Mouse (Mus musculus): ENCODE results near the gene Nde1.
"Not testable (repeated sequence)": the region's sequence is repeated elsewhere in the genome, so short reads cannot be mapped to it uniquely, and the experiment has no call there.

Nde1 gene

DNA sequence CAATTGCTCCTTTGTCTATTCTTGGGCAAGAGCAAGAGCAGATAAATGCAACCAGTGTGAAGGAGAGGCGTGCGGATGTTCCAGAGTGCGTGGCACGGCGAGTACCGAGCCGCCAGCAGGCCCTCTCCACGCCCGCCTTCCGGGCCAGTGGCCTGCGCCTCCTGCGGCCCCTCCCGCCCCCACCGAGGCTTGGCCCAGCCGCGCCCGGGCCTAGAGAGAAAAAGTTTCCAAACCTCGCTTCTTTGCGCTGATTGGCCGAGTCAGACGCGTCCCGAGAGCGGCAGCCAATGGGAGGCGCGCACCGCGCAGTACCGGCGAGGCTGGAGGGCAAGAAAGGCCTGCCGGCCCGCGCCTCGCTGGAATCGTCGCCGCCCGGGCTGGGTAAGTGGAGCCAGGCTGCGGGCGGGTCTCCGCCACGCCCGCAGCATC is at the start of gene Nde1, which contains the start of gene Marf1:
Gene Nde1, plus strand, starts transcription at position 288 of the 429 bp plus-strand sequence.
Gene Marf1, minus strand, starts transcription at position 364 of the 429 bp plus-strand sequence.
- DNase-seq (ENCODE audit: low read depth, low spot score), result peak; percentile 46

DNA sequence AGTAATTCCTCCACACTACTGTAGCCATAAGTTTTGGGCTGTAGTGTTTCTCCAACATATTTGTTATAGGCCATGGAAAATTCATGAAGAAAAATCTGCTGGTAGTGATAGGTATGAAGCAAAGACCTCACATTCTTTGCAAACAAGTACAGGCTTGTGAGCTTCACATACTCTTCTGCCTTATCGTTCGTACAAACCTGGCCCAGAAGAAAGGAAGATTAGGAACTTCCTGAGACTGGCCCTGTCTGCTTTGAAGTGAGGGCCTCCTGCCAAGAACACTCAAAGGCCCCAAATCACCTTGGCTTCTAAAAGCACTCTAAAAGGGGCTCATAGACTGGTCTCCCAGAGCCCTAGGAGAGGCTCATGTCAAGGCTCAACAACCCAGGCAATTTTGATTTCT is 45.8 kb upstream of the Nde1 start:
- DNase-seq (ENCODE audit: low read depth, low spot score), result no peak

DNA sequence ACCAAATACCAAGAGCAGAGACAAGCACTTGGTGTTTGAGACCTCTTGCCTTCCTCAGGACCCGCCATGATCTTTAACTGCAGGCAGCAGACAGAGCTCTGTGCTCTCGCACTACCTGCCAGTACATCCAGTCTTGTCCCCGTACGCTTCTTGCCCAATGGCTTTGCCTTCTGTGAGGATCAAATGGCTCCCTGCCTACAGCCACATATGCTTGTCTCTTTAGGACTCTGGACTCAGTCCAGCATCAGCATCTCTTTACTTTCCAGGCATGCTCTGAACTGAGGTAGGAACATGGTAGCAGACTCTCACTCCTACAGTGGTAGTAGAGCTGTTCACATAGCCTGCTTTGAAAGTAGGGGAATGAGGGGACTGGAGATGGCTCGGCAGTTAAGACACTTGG is 42.1 kb upstream of the Nde1 start:
- DNase-seq (ENCODE audit: low read depth, low spot score), result no peak

DNA sequence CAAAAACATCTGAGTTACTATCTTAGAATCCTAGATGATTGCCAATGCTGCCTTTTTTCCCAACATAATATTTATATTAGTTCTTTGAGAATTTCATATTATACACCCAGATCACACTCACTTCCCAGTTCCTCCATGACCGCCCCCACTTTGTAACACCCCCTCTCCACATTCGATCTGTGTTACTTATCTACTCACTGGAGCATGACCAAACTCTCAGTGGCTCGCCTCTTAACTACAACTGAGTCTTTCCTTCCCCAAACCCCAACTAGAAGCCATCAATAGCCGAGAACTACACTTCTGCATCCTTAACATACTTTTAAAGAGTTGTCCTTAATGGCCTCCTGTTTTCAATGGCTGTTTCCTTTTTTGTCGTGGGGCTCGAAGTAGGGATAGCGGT is 41.5 kb upstream of the Nde1 start:
- no peak for DNase-seq (ENCODE audit: low read depth, low spot score)

DNA sequence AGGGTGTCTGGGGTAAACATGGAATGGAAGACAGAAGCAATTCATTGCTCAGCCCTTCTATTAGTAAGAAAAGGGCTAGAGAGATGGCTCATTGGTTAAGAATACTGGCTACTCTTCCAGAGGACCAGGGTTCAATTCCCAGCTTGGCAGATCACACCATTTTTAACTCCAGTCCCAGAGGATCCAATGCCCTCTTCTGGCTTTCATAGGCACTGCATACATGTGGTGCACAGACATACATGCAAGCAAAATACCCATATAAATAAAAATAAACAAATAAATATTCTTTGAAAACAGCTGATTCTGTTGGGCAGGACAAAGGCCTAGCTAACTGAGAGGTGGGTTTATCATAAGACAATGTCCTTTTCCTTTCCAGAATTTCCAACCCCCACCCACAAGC is 40.5 kb upstream of the Nde1 start:
- no peak for DNase-seq (ENCODE audit: low read depth, low spot score)

DNA sequence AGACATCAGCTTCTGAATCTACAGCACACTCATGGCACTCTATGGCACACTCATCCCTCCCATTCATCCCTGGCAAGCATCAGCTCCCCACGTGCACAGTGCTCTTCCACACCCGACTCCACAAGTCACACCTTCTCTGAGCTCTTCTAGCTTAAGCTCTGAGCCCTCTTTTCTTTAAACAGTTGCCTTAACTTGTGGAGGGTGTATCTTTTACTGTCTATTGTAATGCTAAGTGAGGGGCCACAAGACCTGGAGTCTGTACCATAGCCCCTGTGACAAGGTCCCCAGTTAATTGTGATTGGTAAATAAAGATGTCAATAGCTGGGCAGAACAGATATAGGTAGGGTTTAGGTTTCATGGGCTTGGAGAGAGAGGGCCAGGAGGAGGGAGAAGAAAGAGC is 39.2 kb upstream of the Nde1 start:
- DNase-seq (ENCODE audit: low read depth, low spot score), result no peak

DNA sequence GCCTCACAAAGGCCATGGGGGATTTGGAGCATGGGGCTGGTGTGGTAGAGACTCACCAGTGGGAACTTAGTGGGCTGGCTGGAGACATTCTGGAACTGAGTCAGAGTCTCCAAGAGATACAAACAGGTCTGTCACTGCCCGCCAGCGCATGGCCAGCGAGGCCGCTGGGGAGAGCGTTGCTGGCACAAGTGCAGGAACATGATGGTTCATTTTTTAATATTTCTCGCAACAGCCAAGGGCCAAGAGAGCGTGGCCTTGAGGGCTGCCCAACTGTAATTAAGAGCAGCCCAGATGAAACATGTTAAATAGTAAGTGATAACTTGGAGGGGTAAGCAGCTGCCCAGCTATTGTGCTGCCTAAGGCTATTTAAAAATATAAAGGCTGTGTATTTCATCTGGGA is 38.4 kb upstream of the Nde1 start:
- no peak for DNase-seq (ENCODE audit: low read depth, low spot score)

DNA sequence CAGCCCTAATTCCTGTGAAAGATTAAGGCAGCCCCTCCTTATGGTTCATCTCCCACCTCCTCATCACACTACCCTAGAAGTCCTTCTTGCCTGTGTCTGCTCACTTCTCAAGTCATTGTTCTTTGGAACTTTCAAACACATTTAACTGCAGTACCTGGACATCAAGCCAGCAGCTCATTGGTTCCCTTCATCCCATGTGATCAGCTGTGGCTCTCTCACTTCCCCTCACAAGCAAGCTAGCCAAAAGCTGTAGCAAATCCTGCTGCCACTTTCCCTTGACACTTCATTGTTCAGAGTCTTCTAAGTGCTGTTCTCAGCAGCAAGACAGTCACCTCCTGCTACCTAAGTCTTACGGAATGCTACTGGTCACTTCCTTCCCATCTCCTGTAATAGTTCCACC is 37.8 kb upstream of the Nde1 start:
- DNase-seq (ENCODE audit: low read depth, low spot score), result no peak

DNA sequence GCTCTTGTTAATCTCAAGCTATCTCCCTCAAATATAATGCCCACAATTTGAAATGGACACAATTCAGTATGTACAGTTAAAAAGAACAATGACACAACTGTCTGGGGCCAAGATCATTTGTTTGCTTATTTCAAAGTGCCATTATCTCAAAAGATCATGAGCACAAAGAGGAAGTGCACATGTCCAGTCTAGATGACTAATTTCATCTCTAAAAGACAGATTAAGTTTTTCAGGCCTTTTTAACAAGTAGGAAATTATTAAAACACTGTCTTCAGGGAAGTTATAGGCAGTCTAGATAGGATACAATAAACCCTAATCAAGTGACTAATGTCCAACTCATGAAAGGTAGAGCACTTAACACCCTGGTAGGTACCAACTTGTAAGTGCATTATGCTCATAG is 34.1 kb upstream of the Nde1 start:
- no peak for DNase-seq (ENCODE audit: low read depth, low spot score)

DNA sequence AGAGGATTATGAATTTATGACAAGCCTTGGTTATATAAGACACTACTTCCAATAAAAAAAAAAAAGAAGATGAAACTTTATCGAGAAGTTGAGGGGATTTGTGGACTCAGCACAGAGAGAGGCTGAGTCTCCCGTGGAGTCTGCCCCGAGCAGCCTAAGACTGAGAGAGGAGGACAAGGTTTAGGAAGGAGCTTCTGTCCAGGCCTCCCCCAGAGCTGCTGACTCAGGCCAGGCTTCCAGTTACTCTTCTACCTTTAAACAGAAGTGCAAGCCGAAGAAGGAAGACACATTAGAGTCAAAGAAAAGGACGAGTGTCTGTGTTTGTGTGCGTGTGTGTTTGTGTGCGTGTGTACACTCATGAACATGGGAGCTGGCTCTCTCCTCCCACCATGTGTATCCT is 32.3 kb upstream of the Nde1 start:
- no peak for DNase-seq (ENCODE audit: low read depth, low spot score)

DNA sequence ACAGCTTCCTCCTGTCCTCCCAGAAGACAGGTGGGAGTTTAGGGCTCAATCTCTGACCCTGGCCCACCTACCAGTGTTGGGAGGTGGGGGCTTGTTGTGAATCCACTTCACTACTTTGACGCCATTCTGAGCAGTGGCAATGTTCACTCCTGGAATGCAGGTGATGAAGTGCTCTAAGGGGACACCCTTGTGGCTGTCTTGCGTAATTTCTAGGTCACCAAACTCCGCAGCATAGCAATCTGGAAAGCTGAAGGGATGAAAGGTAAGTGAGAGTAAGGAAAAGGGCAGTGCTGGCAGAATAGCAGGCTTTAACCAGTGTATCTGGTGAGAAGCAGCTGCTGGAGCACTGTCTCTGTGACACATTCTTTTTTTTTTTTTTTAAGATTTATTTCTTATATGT is 31.7 kb upstream of the Nde1 start:
- no peak for DNase-seq (ENCODE audit: low read depth, low spot score)

DNA sequence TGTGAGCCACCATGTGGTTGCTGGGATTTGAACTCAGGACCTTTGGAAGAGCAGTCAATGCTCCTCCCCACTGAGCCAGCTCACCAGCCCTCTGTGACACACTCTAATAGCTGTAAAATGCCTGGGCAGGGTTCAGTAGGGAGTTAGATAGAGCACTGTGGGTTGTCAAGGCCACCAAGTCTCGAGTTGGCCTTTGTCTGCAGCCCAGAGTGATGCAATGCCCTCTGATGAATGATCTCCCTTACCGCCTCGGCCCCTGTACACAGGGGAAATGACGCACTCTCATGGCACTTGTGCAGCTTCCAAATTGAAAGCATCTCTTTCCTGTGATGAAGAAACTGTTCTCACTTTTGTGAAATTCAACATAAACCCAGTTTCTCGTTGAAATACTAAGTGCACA is 31.2 kb upstream of the Nde1 start:
- no peak for DNase-seq (ENCODE audit: low read depth, low spot score)

DNA sequence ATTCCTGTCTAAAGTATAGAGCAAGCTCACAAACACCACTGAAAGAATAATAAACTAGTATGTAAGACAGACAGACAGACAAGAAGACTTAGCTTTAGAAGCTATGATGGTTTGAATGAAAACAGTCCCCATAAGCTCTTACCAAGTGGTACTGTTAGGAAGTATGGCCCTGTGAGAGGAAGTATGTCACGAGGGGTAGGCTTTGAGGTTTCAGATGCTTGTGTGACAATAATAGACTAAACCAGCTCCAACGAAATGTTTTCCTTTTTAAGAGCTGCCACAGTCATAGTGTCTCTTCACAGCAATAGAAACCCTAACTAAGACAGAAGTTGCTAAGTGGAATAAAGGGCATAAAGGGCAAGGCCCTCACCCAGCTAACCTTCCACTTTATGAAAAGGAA is 28.1 kb upstream of the Nde1 start:
- DNase-seq (ENCODE audit: low read depth, low spot score), result no peak

DNA sequence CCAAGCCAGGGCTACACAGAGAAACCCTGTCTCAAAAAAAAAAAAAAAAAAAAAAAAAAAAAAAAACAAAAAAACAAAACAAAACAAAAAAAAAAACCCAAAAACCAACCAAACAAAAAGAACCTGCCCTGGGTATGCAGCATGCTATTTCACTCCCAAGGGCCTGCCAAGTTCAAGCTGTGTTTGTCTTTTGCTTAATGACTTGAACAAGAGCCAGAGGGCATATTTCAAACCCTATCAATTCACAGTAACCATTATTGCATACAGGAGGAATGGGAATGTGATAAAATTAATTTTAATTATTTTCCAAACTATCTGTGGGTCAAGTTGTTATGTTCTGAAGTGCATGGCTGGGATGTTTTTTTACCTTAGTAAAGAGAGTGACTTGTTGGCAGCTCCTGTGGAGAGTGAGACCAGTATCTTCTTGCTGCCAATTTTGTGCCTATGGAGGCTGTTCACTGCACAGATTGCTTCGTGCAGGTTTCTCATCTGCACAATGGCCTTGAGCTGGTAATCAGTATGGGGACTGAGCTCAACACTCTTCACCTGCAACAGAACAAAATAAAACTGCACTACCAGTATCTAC is 25.0 kb upstream of the Nde1 start:
- DNase-seq (ENCODE audit: low read depth, low spot score), result no peak

DNA sequence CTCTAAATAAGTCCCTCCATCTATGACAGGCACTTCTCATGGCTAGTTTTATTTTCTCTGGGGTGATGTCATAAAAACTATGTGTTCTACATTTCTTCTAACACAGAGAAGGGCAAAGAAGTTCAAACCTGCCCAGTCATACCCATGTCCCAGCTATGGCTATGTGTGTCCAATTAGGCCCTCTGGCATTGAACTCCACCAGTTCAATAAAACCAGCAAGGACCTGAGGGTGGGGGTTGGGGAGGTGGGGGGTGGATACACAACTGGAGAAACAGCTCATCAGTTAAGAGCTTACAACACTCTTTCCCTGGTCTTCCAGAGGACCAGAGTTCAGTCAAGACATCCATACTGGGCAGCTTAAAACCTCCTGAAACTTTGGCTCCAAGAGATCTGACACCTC is 24.0 kb upstream of the Nde1 start:
- no peak for DNase-seq (ENCODE audit: low read depth, low spot score)

DNA sequence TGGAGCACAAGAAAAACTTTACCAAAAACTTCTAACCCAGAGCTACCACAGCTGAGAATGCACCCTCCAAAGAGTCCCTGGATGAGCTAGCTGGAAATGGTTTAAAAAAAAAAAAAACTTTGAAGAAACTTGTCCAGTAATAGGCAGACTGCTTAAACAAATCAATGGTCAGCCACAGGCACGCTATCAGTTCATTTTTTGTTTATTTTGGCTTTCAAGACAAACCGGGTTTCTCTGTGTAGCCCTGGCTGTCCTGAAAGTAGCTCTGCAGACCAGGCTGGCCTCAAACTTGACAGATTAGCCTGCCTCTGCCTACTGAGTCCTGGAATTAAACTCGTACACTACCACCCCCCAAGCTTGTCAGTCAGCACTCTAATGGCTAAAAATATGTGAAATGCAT is 19.8 kb upstream of the Nde1 start:
- DNase-seq (ENCODE audit: low read depth, low spot score), result no peak

DNA sequence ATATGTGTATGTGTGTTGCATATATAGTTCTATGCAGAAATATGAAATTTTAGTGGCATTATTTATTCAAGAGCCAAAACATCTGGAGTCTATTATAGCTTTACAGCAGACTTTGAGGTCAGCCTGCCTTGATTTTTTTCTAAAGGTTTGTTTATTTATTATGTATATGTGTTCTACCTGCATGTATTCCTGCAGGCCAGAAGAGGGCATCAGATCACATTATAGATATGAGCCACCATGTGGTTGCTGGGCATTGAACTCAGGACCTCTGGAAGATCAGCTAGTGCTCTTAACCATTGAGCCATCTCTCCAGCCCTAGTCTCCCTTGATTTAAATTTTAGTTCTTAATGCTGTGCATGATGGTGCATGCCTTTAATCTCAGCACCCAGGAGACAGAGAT is 15.4 kb upstream of the Nde1 start:
- DNase-seq (ENCODE audit: low read depth, low spot score), result no peak

DNA sequence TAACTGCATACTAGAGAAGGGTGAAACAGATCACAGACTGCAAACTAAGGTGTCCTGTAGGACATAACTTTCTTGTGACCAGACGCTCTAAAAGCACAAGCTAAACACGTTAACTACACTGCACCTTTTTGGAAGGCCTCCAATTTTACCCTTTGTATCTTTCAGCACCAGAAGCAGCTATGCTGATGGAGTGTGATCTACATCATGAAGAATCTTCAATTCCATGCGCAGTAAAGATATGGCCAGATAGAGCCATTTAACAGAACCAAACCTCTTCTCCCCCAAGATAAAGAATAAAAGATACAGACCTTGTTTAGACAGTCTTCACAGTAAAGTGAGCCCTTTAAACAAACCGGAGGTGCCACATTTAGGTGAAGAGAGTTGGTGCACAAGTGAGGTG is 11.4 kb upstream of the Nde1 start:
- no peak for DNase-seq (ENCODE audit: low read depth, low spot score)

DNA sequence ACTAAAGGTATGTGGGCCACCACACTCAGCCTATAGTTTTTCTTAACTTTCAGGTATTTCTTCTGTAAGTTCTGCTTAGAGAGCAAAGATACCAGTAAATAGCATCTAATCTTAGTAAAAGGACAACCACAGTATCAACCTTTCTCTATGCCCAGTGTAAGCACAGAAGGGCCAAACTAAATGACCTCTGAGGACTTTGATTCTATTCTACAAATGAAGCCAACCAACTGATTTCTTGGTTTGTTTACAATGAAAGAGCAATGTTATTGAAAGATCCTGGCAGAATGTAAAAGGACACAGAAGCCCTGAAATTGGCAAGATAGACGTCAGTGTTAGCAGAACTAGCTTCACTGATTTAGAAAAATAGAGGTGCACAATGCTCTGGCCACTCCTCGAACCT is 7.4 kb upstream of the Nde1 start:
- not testable (repeated sequence) for DNase-seq (ENCODE audit: low read depth, low spot score)

DNA sequence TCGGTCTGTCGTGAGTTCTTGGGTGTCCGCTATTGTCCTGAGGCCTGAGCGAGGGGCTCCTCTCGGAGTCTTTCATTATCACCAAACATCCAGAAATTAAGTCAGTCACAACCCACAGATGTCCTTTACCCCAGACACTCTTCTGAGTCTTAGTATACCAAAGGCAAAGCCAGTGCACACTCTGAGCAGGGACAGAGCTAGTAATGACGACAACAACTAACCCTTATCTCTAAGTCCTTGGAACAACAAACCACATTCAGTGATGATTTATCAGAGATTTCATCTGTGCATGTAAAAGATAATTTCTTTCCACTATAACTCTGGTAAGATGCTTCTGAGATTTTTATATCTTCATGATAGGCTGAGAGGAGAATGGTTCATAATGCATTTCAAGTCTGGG is 6.8 kb upstream of the Nde1 start:
- DNase-seq (ENCODE audit: low read depth, low spot score), result no peak

DNA sequence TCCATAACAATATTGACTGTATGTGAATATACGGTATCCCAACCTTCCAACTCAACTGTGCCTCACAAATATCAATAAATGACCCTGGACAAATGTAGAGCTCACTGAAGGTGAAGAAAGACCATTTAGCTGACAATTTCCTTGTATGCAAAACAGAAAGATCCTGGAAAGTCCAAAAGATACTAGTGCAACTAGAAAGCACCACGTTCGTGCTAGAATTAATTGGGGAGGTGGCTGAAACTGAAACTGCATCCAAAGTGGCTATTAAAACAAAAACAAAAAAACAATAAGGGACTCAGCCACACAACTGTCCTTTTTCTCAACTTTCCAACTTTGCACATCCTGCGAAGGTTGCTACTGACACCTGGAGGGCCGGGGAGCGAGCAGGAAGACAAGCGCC is 4.5 kb upstream of the Nde1 start:
- DNase-seq (ENCODE audit: low read depth, low spot score), result no peak

DNA sequence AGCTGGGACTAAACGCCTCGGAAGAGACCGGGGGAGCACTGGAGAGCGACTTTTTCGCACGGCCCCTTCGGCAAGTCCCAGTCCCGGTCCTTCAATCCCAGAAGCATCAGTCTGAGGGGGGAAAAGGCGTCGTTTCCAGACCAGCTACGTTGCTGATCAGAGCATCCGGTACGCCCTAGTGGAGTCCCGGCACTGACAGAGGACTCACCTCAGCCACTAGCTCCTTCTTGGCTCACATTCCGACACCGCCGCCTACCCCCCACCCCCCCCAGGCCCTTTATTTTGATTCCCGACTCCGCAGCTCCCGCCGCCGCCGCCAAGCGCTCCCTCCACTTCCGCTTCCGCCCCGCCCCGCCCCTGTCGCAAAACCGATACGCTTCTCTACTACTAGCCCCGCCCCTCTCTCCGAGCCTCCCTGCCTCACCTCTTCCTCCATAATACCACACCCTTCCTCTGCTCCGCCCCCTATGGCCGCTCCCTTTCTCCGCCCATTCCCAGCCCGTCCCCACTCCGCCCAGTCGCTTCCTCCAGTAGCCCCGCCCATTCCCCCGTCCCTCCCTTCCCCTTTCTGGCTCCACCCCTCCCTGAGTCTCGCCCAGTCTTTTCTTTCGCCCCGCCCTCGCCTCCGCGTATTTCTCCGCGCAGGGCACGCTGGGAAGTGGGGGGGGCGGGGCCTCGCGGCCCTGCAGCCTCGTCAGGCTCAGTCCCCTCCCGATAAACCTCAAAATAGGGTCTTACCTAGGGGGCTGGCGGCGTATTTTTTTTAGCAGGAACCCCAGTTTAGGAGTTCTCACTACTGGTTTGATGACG is 3.9 kb upstream of the Nde1 start:
- DNase-seq (ENCODE audit: low read depth, low spot score), result peak; percentile 99

DNA sequence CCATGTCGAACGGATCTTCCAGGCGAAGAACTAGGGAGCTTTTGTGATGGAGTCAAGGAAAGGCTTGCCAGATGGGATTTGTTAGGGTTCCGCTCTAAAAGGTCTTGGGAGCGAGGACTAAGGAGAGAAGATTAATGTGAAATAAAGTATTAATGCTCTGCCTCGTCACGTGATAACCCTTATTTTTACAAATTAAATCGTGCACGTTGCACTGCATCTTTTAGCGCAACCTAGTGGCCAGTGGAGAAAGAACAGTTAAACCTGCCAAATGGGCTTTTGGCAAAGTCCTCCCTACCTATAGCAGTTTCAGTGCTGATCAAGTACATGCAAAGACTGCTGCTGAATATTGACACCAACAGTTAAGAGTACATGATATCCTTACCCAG is 3.3 kb upstream of the Nde1 start:
- DNase-seq (ENCODE audit: low read depth, low spot score), result peak; percentile 81

DNA sequence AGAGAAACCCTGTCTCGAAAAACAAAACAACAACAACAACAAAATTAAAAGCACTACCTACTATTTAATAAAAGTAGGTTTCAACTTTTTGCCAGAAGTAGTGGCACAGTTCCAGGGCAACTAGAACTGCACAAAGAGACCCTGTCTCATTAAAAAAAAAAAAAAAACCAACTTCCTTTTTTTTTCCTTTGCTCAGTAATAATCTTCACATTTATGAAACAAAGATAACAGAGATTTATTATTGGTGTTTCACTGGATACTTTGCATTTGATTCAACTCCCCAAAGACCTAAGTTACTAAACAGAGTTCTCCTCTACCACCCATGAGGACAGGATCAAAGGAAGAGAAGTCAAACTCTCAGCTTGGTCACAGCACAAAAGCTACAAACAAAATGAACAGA is 2.1 kb upstream of the Nde1 start:
- no peak for DNase-seq (ENCODE audit: low read depth, low spot score)
